Mouse (Mus musculus): ENCODE results near the gene Pbrm1.

Pbrm1 gene

DNA sequence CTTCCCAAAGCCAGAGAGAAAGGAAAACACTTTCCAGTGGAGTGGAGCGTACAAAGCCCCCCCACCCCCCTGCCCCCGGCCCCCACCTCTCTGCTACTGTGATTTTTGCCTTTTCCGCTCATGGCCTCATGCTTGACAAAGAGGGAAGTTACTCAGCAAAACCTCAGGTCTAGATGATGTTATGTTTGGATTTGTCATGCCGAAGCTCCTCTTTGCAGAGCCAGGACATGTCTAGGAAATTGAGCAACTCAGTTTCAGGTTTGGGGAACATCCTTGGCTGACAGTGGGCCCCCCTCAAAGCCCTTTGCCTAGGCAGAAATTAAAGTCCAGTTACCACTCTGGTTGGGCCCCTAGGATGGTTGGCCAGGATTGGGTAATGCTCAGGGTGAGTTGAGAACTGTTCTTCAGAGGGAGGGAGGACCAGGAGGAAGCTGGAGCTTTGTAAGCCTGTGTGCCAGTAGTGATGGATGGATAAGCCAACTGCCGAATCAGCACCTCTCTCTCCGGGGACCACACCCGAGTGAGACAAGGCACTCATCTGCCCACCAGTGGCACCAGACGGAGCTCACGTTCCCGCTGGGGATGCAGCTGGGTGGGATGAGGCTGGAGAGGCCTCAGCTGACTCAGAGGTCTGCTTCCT is 147.2 kb downstream of the Pbrm1 start:
- DNase-seq (ENCODE audit: low read depth, low spot score): no peak

GRCm38 (mm10) chr14:31166827-31167226 is 147.9 kb downstream of the Pbrm1 start:
- no peak for DNase-seq (ENCODE audit: low read depth, low spot score)

GRCm38 (mm10) chr14:31168425-31168824 is 149.5 kb downstream of the Pbrm1 start, which contains the start of gene Stab1:
TSS of gene Stab1 (minus strand) at chr14:31168641.
- no peak for DNase-seq (ENCODE audit: low read depth, low spot score)

- no peak for DNase-seq (ENCODE audit: low read depth, low spot score)
Measured at GRCm38 (mm10) chr14:31169508-31169907, 150.6 kb downstream of the Pbrm1 start.

DNA sequence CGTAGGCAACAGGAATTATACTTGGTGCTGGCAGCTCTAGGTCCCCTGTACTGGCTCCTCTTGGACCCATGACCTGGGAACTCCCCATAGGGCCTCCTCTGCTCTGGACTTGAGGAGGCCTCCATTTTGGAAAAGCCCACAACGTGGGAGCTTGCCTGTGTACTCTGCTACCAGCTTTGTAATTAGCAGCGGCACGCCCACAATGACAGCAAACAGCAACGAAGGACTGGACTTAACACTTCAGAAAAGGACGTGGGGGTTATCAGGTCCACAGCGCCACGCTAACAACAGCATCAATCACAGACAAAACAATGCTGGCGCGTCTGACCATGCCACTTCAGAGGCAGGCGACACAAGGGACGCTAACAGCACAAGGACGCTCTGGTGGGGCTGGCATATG is 152.0 kb downstream of the Pbrm1 start:
- no peak for DNase-seq (ENCODE audit: low read depth, low spot score)
